Mouse (Mus musculus) heart, postnatal 14 days (tissue): ENCODE measurements around the gene Axin2. TPM values are rescaled to one million over a fixed set of nuclear protein-coding genes. Genes with fewer than 3 reads are reported as not detected.
A peak's percentile ranks its signal among the peaks of the same experiment; 100 is the strongest.

Experiments
- DNase-seq, 2 experiments: peaks; one replicate each; pipeline ENCODE4 v3.0.0; 2021 to 2022
- intact Hi-C: fragments of 180-260 bp; cut with DNase I; formaldehyde crosslinking; loops from one replicate; pipeline ENCODE4 v1.15.1; 2025
- total RNA-seq, 2 experiments: library from RNA; stranded (reverse); gene quantifications; 2 replicates each; pipeline ENCODE4 v1.2.3; 2021

The Axin2 gene
- total RNA-seq, 2 experiments from 2014 or later: 5.3 to 5.7 TPM

DNA sequence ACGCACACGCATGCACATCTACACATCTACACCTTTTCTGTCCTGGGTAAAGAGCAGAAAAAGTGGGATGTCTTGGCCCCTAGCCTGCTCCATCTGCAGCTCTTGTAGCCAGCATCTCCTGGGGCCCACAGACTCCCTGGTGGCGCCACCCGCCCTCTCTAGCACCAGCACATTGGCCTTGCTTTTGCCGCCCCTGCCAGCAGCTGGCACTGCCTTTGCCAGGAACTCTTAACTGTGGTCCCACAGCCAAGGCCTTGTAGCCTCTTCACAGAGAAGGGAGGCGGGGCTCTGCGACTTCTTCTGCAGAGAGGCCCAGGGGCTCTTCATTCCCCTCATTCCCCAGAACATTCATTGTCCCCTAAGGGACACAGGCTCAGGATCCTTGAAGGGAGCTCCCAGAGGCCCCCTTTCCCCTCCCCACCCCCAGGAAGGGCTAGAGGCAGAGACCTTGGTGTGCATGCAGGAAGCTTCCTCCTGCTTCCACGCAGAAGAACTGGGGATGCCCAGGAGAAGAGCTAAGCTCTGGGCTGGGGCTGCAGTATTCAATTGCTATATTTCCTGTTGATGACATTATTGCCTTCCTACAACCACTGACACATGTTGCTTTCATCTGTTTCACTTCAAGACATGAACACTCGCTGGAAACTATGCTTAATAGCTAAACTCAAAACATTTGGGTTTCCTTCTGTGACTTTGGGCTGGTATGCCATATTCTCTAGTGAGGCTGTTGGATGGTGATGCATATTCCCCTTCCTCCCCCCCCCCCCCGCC, 19.2 kb upstream of the Axin2 start:
- intact Hi-C loops: no loop called here
- DNase-seq: peak; percentile 35 to 70

DNA sequence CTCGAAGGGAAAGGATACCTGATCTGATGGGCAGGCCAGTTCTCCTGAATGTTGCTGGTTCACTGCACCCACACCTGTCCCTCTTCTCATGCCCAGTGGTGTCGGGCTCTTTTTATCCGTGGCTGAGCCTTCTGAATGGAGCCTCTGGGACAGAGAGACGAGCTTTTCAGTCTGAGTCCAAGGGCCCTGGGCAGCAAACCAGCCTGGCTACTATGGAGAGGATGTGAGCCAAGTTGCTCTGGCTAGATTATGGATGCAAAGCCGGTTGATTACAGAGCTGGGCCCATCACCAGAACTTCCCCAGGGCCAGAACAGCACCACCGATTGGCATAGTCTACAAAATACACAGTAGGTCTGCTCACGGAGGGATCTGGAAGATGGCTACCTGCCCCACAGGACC, 18.5 kb upstream of the Axin2 start:
- intact Hi-C loops: no loop called here
- no peak for DNase-seq

DNA sequence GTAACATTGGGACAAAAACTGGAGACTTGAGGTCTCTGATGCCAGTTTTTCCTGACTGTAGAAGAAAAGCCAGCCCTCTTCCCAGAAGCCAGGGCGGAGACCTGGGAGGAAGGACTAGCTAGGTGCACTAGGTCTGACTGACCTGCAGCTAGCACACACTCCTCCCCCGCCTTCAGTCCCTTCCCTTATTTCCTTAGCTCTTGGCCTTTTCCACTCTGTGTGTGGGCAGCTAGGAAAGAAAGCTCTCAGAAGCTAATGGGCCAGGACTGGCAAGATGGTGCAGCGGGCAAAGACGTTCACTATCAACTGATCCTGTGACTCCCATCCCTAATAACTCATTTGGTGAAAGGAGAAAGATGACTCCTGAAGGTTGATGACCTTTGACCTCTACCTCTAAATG, 17.8 kb upstream of the Axin2 start:
- no peak for DNase-seq
- intact Hi-C loops: no loop called here

DNA sequence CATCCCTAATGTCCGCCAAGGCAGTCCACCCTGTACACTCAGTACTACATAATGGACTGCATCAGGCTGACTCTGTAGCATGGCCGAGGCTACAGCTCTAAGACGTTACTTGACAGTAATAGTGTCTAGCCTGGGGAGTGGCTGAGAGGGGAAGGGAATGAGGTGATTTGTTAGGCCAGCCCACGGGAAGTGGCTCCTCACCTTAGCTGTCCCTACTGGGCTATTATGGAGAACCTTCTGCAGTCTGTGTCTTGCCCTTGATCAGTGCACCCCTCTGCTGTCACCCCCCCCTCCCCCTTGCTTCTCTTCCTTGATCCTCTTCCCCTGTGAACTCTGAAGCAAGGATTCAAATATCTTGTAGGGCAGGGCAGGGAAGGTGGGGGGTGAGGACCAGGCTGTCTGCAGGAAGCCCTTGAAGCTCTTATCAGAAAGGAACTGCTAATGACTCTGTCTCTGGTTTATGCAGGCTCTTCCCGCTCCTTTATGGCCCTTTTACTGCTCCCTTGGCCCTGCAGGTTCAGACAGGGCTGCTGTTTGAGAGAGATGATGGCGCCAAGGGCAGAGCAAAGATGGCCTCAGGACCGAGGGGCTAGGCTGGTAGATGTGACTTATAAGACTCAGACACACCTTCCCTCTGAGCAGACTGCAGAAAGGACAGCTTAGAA, 13.4 kb upstream of the Axin2 start:
- intact Hi-C loops: no loop called here
- no peak for DNase-seq

DNA sequence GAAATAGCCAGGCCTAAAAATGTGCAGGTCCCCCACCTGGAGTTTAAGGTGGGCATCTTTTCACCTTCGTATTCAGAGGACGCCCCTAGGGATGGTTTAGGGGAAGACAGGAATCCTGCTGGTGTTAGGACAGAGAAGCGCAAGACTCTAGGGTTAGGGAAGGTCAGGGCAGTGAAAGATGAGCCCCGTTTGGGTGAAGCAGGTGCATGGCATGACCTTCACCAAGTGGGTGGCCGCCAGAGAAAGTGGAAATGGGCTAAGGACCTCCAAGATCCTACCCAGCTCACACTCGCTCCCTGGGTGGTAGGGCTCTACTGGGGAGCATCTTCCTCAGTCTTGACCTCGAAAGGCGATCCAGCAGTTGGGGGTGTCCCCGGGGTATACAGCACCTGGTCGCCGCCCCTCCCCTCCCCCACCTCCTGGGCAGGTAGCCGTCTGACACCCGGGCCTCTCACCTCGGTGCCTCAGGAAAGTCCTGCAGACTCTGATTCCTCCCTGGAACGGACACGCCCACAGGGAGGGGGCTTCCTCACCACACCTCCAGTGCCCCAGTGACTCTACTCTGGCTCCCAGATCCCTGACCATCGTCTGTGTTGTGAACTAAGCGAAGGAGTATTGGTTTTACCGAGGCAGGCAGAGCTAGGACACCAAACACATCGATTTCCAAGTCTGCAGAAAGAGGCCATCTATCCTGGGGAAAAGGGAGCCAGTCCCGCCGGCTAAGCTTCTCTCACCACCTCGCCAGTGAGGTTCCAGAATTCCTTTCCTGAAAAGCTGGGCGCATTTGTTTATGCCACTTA, 10.6 kb upstream of the Axin2 start:
- intact Hi-C loops: no loop called here
- DNase-seq: no peak

DNA sequence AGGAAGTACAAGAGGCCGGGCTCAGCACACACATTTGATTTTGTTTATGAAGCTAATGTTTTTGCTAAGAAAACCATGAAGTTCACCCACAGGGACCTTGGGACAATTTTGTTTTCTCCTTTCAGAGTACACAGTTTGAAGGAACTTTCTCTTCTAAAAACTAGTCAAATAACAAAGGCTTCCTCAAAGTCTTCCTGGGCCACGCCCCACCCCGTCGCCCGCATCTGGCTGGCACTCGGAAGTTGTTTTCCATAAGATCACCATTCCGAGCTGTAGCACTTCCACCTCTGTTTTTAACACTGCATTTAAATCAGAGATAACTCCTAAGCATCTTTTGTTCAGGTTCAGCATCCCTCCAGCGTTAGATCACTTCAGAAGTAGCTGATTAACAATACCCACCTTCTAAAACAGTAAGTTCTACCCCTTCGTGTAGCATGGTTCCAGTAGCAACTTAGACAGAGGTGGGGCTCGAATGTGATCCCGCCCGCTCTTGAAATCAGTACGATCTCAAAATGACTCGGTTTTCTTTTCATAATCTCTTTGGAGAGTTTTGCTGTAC, 9.7 kb upstream of the Axin2 start:
- DNase-seq: no peak
- intact Hi-C loops: no loop called here

DNA sequence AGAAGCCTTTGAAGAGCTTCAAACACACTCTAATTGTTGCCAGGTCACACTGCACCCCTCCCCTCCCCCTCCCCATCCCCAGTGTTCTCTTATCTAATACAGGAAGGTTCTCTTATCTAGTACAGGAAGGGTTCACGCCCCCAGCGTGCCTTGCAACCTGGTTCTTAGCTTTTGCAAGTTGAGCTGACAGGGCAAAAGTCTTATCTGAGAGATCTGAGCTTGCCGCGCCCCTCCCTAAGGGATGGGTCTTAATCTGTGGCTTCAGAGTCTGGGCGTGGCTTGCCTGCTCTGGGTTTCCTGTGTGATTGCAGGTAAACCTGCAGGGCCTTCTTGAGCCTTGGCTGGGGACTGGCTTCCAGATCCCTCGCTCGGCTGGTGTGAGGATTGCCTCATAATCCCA, 9.2 kb upstream of the Axin2 start:
- intact Hi-C loops: no loop called here
- DNase-seq: no peak

DNA sequence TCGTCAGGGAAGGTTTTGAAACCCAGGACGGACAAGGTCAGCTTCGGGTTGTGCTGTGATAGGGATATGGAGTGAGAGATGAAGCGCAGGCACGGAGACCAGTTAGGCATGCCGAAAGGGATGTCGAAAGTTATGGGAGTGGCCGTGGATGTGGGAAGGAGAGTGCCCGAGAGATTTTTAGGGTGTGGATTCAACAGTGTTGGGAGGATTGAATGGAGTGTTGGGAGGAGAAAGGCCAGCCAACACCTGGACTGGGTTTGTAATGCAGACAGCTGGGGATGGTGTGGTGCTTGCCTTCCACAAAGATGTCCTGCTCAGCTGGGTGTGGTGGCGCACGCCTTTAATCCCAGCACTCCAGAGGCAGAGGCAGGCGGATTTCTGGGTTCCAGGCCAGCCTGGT, 8.0 kb upstream of the Axin2 start:
- intact Hi-C loops: no loop called here
- no peak for DNase-seq

DNA sequence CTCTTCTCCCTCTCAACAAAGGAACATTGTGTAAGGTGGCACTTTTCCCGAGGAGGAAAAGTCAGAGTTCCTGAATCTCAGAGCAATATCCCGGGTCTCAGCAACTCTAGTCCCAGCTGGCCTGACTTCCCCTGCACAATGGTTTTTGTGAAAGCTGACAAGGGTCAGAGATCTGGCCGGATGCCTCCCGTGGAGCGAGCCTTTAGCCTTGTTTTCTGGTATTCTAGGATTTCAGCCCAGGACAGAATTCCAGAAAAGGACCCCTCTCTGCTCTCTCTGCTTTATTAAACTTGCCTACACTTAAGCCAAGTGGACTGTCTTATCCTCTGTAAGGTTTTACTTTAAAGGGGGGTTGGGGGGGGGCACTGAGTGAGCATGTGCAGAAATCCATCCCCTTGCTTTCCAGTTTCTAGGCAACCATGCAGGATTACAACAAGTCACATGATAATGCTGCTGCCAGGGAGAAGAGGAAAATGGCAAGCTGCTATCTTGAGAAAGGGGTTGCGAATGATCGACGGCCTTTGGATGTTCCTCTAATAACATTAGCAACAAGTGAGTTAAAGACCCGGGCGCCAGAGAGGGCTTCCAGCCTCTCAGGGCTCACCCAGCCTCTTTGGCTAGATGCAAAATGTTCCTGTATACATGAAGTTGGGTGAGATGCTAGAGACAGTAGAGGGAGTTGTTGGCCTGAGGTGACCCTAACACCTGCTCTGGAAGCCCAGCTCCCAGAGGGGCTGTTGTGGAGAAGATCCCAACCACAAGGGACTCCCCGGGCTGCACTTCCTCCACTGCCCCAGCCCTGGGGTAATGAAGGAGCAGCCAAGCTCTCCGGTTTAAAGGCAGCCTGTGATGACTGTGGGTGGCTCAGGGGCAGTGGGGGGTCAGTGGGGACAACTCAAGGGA, 2.5 kb upstream of the Axin2 start:
- intact Hi-C loops: no loop called here

DNA sequence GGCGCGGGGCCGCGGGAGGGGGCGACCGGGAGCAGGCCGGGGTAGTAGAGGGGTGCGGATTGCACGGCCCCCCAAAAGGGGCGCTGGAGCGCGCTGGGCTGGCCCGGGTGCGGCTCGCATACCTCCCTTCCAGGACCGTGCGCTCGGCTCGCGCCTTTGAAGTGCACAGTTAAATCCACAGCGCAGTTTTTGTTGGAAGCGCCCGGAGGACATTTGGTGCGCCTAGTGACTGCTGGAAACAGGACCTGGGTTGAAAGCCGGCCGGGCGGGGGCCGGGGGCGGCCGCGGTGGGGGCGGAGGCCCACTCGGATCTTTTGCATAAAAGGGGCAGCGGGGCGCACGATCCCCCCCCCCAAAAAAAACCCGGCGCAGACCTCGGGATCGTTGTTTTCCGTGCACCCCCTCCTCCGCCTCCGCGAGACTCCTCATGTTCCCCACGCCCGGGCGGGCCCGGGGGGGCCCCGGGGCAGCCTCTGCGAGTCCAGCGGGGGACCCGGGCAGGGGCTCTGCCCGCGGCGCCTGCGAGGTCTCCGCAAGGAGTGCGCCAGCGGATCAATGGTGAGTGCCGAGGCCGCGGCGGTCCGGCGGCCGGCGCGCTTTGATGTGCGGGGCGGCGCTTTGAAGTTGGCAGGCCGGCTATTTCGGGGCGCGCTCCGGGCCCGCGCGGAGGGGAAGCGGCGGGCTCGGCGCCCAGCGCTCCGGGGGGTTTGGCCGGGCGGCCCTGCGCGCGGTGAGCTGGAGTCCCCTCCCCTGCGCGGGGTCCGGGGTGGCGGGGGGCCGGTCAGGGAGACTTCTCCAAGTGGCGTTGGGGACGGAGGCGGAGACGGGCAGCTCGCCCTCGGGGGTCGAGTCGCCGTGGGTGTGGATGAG, 722 bp downstream of the Axin2 start:
- intact Hi-C loops: loop anchor here (10.0 kb wide), 2 partner anchors 496 to 896 kb away; partner anchors contain the start of gene Cep112
- DNase-seq: peak; percentile 83 to 84

More for the DNA sequence above, 2.5 kb upstream of the Axin2 start:
- DNase-seq: peak in 1 of 2 experiments; percentile 36

DNA sequence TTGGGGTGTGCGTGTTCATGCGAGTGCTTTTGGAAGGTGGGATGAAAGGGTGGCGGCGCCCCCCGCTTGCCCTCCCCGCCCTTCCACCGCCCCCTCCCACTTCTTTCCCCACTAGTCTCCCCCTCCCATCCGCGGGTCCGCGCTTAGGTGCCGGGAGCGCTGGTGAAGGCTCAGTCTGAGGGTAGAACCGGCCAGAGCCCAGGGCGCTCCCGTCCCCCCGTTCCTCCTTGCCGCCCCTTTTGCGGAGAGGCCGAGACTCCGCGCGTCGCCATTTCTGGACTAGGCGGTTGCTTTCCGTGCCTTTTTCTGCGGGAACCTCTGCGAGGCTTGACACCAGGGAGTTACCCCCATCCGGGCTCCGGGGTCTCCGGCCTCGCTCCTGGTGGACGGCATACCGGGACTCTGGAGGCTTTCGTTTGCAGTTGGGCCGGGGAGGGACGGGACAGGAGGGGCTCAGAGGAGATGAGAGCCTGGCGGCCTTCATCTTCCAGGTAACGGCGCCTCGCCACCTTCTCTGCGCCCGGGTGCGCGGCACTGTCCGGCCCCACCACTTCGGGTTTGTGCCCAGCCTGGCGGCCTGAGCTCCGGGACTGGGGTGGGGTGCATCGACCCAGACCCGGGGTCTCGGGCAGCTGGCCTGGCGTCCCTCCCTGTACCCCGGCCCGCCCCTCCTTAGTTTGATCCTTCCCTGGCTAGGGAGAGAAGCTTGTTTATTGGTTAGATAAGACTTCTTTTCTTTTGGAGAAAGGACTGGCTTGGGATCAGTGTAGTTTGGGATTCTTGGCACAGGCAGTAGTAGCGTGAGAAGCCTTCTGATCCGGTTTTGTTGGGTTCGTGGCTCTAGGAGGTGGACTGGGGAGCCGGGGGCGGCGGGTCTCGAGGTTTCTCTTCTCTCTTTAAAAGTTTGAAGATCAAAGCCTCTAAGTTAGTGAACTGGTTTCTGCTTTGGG, 1.6 kb downstream of the Axin2 start:
- DNase-seq: peak; percentile 34 to 44
- intact Hi-C loops: loop anchor here (2.0 to 10.0 kb wide), 3 partner anchors 471 to 897 kb away; partner anchors contain the start of gene Cep112

DNA sequence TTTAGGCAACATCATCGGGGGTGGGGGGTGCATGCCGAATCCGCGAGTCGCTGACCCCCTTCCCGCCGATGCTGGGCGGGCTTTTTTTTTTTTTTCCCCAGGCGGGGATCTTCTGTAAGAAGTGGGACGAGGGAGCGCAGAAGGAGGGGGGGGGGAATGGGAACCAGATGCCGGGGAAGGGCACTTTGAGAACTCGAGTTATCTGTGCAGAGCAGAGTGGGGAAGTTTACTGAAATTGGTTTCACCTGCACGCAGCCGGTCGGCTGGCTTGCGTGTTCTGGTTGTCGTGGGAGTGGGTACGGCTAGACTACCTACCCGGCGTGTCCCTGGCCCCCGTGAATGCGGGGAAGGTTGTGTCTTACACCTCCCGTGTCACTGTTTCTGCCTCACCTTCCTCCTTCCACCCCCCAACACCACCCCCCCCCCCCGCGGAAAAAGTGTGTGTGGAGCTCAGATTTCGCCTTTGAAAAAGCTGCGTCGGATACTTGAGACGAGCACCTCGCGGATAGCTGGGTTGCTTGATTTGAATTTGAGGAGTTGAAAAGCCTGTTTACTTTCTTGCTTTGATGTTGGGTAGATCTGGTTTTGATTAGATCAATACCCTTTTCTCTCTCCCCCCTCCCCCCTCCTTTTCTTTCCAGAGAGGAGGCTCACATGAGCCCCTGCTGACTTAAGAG, 2.5 kb downstream of the Axin2 start:
- DNase-seq: no peak
- intact Hi-C loops: loop anchor here (2.0 to 10.0 kb wide), 3 partner anchors 472 to 898 kb away; partner anchors contain the start of gene Cep112

DNA sequence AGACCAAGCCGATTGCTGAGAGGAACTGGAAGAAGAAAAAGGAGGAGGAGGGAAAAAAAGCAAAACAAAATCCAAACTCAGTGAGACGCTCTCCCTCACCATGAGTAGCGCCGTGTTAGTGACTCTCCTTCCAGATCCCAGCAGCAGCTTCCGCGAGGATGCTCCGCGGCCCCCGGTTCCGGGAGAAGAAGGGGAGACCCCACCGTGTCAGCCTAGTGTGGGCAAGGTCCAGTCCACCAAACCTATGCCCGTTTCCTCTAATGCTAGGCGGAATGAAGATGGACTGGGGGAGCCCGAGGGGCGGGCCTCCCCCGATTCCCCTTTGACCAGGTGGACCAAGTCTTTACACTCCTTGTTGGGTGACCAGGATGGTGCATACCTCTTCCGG, 3.0 kb downstream of the Axin2 start:
- intact Hi-C loops: loop anchor here (2.0 to 10.0 kb wide), 3 partner anchors 472 to 898 kb away; partner anchors contain the start of gene Cep112
- no peak for DNase-seq

DNA sequence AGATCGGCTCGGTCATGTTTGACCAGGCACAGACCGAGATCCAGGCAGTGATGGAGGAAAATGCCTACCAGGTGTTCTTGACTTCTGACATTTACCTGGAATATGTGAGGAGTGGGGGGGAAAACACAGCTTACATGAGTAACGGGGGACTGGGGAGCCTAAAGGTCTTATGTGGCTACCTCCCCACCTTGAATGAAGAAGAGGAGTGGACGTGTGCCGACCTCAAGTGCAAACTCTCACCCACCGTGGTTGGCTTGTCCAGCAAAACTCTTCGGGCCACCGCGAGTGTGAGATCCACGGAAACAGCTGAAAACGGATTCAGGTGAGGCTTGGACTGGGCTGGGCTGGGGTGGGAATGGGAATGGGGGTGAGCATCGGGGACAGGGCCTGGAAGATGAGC, 3.6 kb downstream of the Axin2 start:
- intact Hi-C loops: loop anchor here (2.0 to 10.0 kb wide), 5 partner anchors 107 to 899 kb away; partner anchors contain the start of gene Cep112
- DNase-seq: no peak

DNA sequence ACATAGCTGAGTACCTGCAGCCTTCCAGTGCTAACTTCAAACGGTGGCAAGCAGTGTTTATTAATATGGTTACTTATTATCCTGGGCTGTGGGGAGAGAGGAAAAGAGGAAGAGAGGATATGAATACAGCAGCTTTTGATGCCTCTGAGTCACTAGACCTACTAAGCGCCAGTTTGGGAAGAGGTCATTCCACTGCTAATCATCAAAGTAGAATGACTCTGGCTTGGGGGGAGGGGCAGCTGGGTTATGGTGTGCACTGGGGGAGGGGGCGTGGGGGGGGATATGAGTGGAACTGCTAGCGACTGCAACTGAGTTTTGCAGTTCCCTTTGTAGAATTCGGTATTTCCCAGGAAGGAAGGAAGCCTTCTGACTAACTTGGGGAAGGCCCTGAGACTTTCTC, 4.2 kb downstream of the Axin2 start:
- intact Hi-C loops: loop anchor here (2.0 to 10.0 kb wide), 4 partner anchors 106 to 900 kb away; partner anchors contain the start of gene Cep112
- no peak for DNase-seq

DNA sequence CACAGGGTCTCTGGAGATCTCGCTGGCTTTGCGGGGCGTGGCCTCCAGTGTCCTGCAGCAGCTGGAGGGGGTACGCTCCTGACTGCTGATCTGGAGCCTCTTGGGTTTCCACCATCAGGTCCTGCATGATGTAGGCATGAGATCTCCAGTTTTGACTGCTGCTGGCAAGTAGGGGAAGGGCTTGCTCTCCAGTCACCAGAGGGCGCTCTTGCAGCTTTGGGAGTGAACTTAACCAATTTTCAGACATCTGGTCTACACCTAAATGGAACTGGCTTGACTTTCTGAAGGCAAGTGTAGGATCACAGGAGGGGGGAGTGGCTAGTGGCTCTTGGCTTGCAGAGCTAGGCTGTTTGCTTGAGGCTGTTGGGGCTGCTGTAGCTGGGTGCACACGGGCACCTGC, 5.1 kb downstream of the Axin2 start:
- intact Hi-C loops: loop anchor here (2.0 to 10.0 kb wide), 5 partner anchors 106 to 900 kb away; partner anchors contain the start of gene Cep112
- DNase-seq: peak; percentile 85 to 92

DNA sequence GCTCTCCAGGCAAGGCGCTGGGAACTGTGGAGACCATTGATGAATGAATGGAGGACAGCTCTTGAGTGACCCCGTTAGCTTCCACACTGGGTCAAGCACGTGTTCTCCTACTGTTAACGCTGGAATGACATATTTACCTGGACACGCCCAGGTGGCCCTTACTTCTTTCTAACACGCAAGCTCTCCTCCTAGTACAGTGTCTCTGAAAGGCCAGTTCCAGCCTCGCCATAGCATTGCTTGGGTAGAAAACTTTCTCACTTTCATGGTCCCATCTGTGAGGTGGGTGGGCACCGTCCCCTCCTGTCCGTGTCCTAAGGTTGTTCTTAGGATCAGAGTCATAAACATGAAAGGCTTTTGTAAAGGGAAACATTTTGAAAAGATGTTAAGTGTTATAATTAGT, 5.7 kb downstream of the Axin2 start:
- intact Hi-C loops: loop anchor here (2.0 to 10.0 kb wide), 5 partner anchors 105 to 901 kb away; partner anchors contain the start of gene Cep112
- no peak for DNase-seq
